Mouse (Mus musculus) spleen, adult 12 weeks (tissue): Measurements from ENCODE around the gene Ccdc24.

Source experiments
- DNase-seq: peaks from one replicate; pipeline ENCODE4 v3.0.0; 2022; ENCODE audit warnings: low spot score

Ccdc24 gene

GRCm38 (mm10) chr4:117852152-117852868 lies 20.0 kb downstream of the Ccdc24 start:
- no peak for DNase-seq

- no peak for DNase-seq
Measured at GRCm38 (mm10) chr4:117850871-117851270, 21.5 kb downstream of the Ccdc24 start.

- no peak for DNase-seq
Measured at GRCm38 (mm10) chr4:117850176-117850575, 22.2 kb downstream of the Ccdc24 start.

GRCm38 (mm10) chr4:117849506-117849905 lies 22.9 kb downstream of the Ccdc24 start:
- DNase-seq: no peak

GRCm38 (mm10) chr4:117849063-117849462 lies 23.3 kb downstream of the Ccdc24 start:
- DNase-seq: no peak

GRCm38 (mm10) chr4:117847011-117847410 lies 25.3 kb downstream of the Ccdc24 start:
- no peak for DNase-seq

- DNase-seq: no peak
Measured at GRCm38 (mm10) chr4:117846261-117846660, 26.1 kb downstream of the Ccdc24 start.

- DNase-seq: no peak
Measured at GRCm38 (mm10) chr4:117845316-117845715, 27.0 kb downstream of the Ccdc24 start.

- DNase-seq: no peak
Measured at GRCm38 (mm10) chr4:117844467-117844866, 27.9 kb downstream of the Ccdc24 start.

- no peak for DNase-seq
Measured at GRCm38 (mm10) chr4:117843101-117843500, 29.3 kb downstream of the Ccdc24 start.

GRCm38 (mm10) chr4:117841566-117841965 lies 30.8 kb downstream of the Ccdc24 start:
- DNase-seq: no peak

GRCm38 (mm10) chr4:117840821-117841220 lies 31.5 kb downstream of the Ccdc24 start:
- DNase-seq: no peak

- DNase-seq: no peak
Measured at GRCm38 (mm10) chr4:117839366-117839765, 33.0 kb downstream of the Ccdc24 start.

GRCm38 (mm10) chr4:117837271-117837670 lies 35.1 kb downstream of the Ccdc24 start:
- no peak for DNase-seq

- DNase-seq: peak; percentile 89
Measured at GRCm38 (mm10) chr4:117836204-117836767, 36.1 kb downstream of the Ccdc24 start.

- peak; percentile 75 for DNase-seq
Measured at GRCm38 (mm10) chr4:117835531-117836111, 36.7 kb downstream of the Ccdc24 start.

- peak; percentile 65 for DNase-seq
Measured at GRCm38 (mm10) chr4:117834845-117835530, 37.4 kb downstream of the Ccdc24 start.

- DNase-seq: no peak
Measured at GRCm38 (mm10) chr4:117834457-117834844, 37.9 kb downstream of the Ccdc24 start, which contains the start of gene Slc6a9. TSS of gene Slc6a9 (plus strand) at chr4:117834506.

GRCm38 (mm10) chr4:117831920-117832691 lies 40.3 kb downstream of the Ccdc24 start:
- peak; percentile 63 for DNase-seq

- no peak for DNase-seq
Measured at GRCm38 (mm10) chr4:117831499-117831898, 40.9 kb downstream of the Ccdc24 start.

GRCm38 (mm10) chr4:117830801-117831200 lies 41.6 kb downstream of the Ccdc24 start:
- DNase-seq: no peak

GRCm38 (mm10) chr4:117830124-117830551 lies 42.2 kb downstream of the Ccdc24 start:
- peak; percentile 76 for DNase-seq
